Mouse (Mus musculus): ENCODE measurements around the gene Tmem203. TPM values are rescaled to one million over a fixed set of nuclear protein-coding genes. Genes with fewer than 3 reads are reported as not detected.
"Not testable (repeated sequence)": the region's sequence is repeated elsewhere in the genome, so short reads cannot be mapped to it uniquely, and the experiment has no call there.

Gene Tmem203
- total RNA-seq, 2 experiments from 2014 or later = 9.8 to 12.8 TPM

- peak; percentile 53 for ATAC-seq (replicated peaks; ENCODE audit: poor library complexity)
Observed at GRCm38 (mm10) chr2:25233421-25233820, 21.8 kb upstream of the Tmem203 start.

GRCm38 (mm10) chr2:25234050-25234449 lies 21.2 kb upstream of the Tmem203 start, which contains the start of gene Slc34a3:
Gene Slc34a3 (minus strand): TSS chr2:25234364.
- no peak for ATAC-seq (replicated peaks; ENCODE audit: poor library complexity)

GRCm38 (mm10) chr2:25234551-25235220 lies 20.6 kb upstream of the Tmem203 start:
- no peak for ATAC-seq (replicated peaks; ENCODE audit: poor library complexity)

GRCm38 (mm10) chr2:25236614-25237013 lies 18.6 kb upstream of the Tmem203 start, which contains the start of gene Rnf224:
Gene Rnf224 (minus strand): TSS chr2:25236787.
- ATAC-seq (replicated peaks; ENCODE audit: poor library complexity) = no peak

GRCm38 (mm10) chr2:25237522-25237921 lies 17.7 kb upstream of the Tmem203 start:
- ATAC-seq (replicated peaks; ENCODE audit: poor library complexity) = no peak

DNA sequence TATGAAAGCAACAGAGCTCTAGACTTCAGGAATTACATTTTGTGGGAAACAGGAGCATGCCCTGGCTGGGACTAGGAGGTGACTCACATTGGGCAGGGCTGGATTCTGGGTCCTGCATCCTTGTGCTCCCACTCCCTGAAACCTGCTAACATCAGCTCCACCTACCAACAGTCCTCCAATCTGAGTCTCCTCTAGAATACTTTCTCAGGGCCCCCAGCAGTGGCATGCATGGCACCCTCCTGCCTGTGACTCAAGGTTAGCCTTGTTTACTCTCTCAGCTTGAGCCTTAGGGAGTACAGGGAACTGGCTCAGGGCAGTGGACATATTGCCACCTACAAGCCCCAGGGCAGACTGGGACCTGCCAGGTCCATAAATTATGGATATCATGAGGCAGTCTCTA lies 17.1 kb upstream of the Tmem203 start:
- ATAC-seq (replicated peaks; ENCODE audit: poor library complexity) = no peak

GRCm38 (mm10) chr2:25239766-25240165 lies 15.5 kb upstream of the Tmem203 start:
- ATAC-seq (replicated peaks; ENCODE audit: poor library complexity) = no peak

GRCm38 (mm10) chr2:25240310-25240709 lies 14.9 kb upstream of the Tmem203 start:
- no peak for ATAC-seq (replicated peaks; ENCODE audit: poor library complexity)

DNA sequence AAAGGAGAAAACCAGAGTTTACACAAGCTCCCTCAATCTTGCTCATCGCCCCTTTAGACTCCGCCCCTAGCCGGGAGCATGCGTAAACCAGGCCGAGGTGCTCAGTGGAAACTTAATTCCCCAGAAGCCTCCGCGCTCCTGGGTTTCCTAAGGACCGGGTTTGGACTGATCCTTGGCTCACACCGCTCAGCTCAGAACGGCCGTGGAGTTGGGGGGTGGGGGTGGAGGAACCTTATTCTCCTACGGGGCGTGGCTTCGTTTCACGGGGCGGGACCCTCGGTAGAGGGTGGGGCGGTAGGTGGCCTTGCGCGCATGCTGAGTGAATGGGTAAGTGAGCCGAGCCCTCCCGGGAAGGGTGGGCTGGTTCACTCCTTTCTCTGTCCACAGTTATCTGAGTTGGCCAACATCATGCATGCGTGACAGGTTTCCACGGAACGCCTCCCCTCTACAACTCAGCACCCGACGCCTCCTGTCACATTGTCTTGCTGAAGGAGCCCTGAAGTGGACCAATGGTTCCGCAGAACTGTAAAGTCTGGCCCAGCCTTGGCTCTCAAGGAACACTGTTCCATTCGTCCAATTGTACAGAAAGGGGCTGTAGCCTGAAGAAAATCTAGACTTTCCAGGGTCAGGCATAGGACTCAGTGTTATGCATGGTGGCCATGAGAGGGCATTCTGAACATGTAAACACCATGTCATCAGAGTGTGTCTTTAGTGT lies 14.4 kb upstream of the Tmem203 start:
- ATAC-seq (replicated peaks; ENCODE audit: poor library complexity) = peak; percentile 84

GRCm38 (mm10) chr2:25241438-25241775 lies 13.8 kb upstream of the Tmem203 start:
- no peak for ATAC-seq (replicated peaks; ENCODE audit: poor library complexity)

DNA sequence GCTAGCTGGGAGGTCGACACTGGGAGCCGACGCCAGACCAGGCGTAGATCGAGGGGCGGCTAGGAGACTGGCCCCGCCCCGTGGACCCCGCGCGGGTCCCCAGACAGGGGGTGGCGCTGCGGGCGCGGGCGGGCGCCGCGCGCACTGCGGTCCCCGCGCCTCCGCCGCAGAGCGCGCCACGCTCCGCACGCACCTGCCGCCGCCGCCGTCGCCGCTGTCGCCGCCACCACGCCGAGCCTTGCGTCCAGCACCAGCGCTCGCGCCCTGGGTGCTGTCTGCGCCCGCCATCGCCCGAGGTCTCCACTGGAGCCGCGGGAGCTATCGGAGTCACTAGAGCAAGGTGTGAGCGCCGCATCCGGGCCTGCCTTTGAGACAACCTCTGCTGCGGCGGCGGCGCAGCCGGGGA lies 13.1 kb upstream of the Tmem203 start, which contains the start of the genes Rnf208 and Cysrt1:
TSS of gene Rnf208 (plus strand) at position 155 of the 406 bp plus-strand sequence.
TSS of gene Cysrt1 (minus strand) at position 352 of the 406 bp plus-strand sequence.
- no peak for ATAC-seq (replicated peaks; ENCODE audit: poor library complexity)

GRCm38 (mm10) chr2:25243342-25243741 lies 11.9 kb upstream of the Tmem203 start:
- ATAC-seq (replicated peaks; ENCODE audit: poor library complexity) = no peak

- ATAC-seq (replicated peaks; ENCODE audit: poor library complexity) = no peak
Observed at GRCm38 (mm10) chr2:25244144-25244543, 11.1 kb upstream of the Tmem203 start.

DNA sequence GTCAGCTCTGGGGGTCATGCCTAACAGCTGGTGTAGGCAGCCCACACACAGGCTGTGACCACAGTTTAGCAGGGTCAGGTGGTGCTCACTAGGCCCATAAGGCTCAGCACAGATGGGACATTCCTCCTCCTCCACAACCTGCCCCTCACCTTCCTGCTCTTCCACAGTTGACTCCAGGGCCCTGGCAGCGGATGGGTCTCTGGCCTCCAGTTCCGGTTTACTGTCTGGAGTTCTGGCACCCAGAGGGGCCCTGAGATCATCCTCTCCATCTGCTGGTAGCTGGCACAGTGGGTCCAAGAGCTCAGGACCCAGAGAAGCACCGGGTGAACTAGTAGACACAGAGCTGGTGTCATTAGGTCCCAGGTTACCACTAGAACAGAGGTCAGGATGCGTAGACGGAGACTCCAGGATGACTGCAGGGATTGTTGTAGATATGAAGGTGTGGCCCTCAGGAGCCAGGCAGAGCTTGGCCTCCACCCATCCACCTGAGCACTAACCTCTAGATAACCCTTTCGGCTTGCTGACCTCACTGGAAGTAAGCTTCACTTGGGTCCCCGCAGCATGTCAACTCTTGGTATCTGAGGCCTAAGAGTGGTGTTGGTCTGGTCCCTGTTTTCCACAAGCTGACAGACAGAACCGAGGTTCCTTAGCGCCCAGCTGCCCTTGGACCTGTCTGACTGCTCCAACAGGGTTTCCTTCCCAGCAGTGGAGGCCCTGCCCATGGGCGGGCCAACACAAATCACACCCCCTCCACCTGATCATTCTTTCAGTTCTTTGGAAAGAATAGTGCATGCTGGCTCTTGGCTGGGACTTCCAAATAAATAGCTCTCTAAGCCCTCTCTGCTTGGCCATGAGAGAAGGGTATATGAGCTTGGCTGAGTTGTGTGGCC lies 8.8 kb upstream of the Tmem203 start, which contains the start of gene AL732309.1:
TSS of gene AL732309.1 (minus strand) at position 681 of the 890 bp plus-strand sequence.
- ATAC-seq (replicated peaks; ENCODE audit: poor library complexity) = no peak

DNA sequence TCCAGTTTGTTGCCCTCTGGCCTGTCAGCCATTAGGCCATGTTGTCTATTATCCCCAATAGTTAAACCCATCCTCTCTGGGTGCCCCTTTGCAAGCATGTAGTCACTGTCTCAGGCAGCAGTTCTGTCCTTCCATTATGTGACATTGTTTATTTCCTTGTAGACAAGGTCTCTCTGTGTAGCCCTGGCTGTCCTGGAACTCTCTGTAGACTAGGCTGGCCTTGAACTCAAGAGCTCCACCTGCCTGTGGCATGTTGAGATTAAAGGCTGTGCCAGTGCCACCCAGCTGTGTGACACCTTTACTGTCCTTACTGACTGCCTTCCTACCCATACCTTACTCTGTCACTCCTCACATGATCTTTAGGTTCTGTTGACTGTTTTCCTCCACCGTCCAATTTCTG lies 2.9 kb upstream of the Tmem203 start:
- ATAC-seq (replicated peaks; ENCODE audit: poor library complexity) = peak; percentile 35; the same call in 1 of the 2 replicates

GRCm38 (mm10) chr2:25256443-25257109 lies 1.3 kb downstream of the Tmem203 start:
- peak; percentile 76 for ATAC-seq (replicated peaks; ENCODE audit: poor library complexity)

DNA sequence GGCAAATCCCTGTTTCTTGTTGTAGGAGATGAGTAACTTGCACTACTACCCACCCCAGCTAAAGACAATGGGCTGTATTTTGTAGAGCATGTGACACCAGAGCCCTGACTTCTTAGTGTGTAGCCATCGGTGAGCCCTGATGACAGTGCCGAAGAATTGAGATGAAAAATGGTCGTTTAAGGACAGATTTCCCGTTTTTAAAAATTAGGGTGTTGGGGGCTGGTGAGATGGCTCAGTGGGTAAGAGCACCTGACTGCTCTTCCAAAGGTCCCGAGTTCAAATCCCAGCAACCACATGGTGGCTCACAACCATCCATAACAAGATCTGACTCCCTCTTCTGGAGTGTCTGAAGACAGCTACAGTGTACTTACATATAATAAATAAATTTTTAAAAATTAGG lies 2.0 kb downstream of the Tmem203 start:
- ATAC-seq (replicated peaks; ENCODE audit: poor library complexity) = not testable (repeated sequence)

DNA sequence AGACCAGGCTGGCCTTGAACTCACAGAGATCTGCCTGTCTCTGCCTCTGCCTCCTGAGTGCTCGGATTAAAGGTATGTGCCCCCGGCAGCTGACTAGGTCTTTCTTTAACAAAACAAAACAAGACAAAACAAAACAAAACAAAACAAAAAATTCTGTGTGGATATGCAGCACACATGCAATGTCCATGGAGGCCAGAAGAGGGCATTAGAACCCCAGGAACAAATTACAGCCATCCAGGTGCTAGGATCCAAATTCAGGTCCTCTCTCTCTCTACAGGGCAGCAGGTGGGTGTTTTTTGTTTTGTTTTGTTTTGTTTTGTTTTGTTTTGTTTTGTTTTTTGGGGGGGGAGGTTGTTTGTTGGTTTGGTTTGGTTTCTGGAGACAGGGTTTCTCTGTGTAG lies 3.6 kb downstream of the Tmem203 start:
- ATAC-seq (replicated peaks; ENCODE audit: poor library complexity) = no peak

GRCm38 (mm10) chr2:25261870-25262269 lies 6.6 kb downstream of the Tmem203 start:
- no peak for ATAC-seq (replicated peaks; ENCODE audit: poor library complexity)

GRCm38 (mm10) chr2:25262291-25262767 lies 7.1 kb downstream of the Tmem203 start, which contains the start of gene Tprn:
Gene Tprn (plus strand): TSS chr2:25262618.
- peak; percentile 97 for ATAC-seq (replicated peaks; ENCODE audit: poor library complexity)

All from megakaryocyte progenitor cell, adult 5-6 weeks (primary cell).